Mouse (Mus musculus) midbrain, embryonic 11.5 days (tissue): Measurements from ENCODE around the gene Igf2bp2. TPM values are rescaled to one million over a fixed set of nuclear protein-coding genes. Genes with fewer than 3 reads are reported as not detected.

Source experiments
- ATAC-seq: fragments of 200-750 bp; cut with Nextera tagmentation; 2 replicates; pipeline ENCODE4 v1.8.0; 2017; ENCODE audit warnings: moderate TSS enrichment, moderate library complexity; ENCODE audit not compliant: low FRiP score
- DNase-seq: peaks from one replicate; pipeline ENCODE4 v3.0.0; 2015; ENCODE audit warnings: low spot score; ENCODE audit errors: missing footprints
- H3K27ac ChIP-seq: fragments of 300-500 bp; sonication (generic); 2 replicates; pipeline ENCODE4 v1.5.1; 2014; ENCODE audit warnings: low read depth, low read length
- H3K27me3 ChIP-seq: fragments of 300-500 bp; sonication (generic); 2 replicates; pipeline ENCODE4 v1.6.1; 2014; ENCODE audit warnings: mild to moderate bottlenecking, low read length, moderate library complexity, mixed read lengths; ENCODE audit not compliant: control insufficient read depth, insufficient read depth
- H3K36me3 ChIP-seq: fragments of 300-500 bp; sonication (generic); 2 replicates; pipeline ENCODE4 v1.6.1; 2014; ENCODE audit warnings: mild to moderate bottlenecking, low read length, moderate library complexity, mixed read lengths; ENCODE audit not compliant: control insufficient read depth, insufficient read depth
- H3K4me1 ChIP-seq: fragments of 300-500 bp; sonication (generic); 2 replicates; pipeline ENCODE4 v1.6.1; 2014; ENCODE audit warnings: low read length; ENCODE audit not compliant: control insufficient read depth, insufficient read depth
- H3K4me2 ChIP-seq: fragments of 300-500 bp; sonication (generic); 2 replicates; pipeline ENCODE4 v1.6.1; 2014; ENCODE audit warnings: mild to moderate bottlenecking, moderate library complexity
- H3K4me3 ChIP-seq: fragments of 300-500 bp; sonication (generic); 2 replicates; pipeline ENCODE4 v1.5.1; 2014; ENCODE audit warnings: low read depth, low read length
- H3K9ac ChIP-seq: fragments of 300-500 bp; sonication (generic); 2 replicates; pipeline ENCODE4 v1.6.1; 2014; ENCODE audit warnings: low read length
- H3K9me3 ChIP-seq: fragments of 300-500 bp; sonication (generic); 2 replicates; pipeline ENCODE4 v1.6.1; 2016; ENCODE audit warnings: low read length; ENCODE audit not compliant: control insufficient read depth
- WGBS: fragments of 180-500 bp; shearing (Covaris S2); extraction: QIAGEN DNeasy Blood & Tissue Kit; methylation state at CpG from one replicate; pipeline ENCODE4 v1.1.7; 2014; 5-methylcytosine and 5-hydroxymethylcytosine counted together
- polyA plus RNA-seq: library from polyadenylated mRNA; unstranded; fragments of >200 nt; fragmentation: Nextera tagmentation; extraction: Ambion mirVana; gene quantifications from 2 replicates; pipeline ENCODE4 v1.2.1, GENCODE M21; 2014

Igf2bp2 gene
- polyA plus RNA-seq, 1 experiment from 2014 or later: 108 TPM

GRCm38 (mm10) chr16:22136198-22136597 lies 26.9 kb downstream of the Igf2bp2 start:
- ATAC-seq (peak; percentile 57), DNase-seq (no peak)
- H3K9me3 ChIP-seq: no peaks in the 10 kb centered on the region
- H3K27me3 ChIP-seq: no peaks in the 10 kb centered on the region
- H3K4me2 ChIP-seq: no peak overlapping the region
- 66% methylated on average over 5 of the region's 5 CpGs for WGBS
- H3K27ac ChIP-seq: no peak overlapping the region
- peaks cover 7% of the 10 kb centered on the region for H3K4me1 ChIP-seq
- no peak overlapping the region for H3K4me3 ChIP-seq
- no peak overlapping the region for H3K9ac ChIP-seq
- no peaks in the 10 kb centered on the region for H3K36me3 ChIP-seq

- no peaks in the 10 kb centered on the region for H3K27me3 ChIP-seq
- no peaks in the 10 kb centered on the region for H3K36me3 ChIP-seq
- H3K4me2 ChIP-seq: no peak overlapping the region
- no peak overlapping the region for H3K4me3 ChIP-seq
- no peak overlapping the region for H3K9ac ChIP-seq
- H3K9me3 ChIP-seq: no peaks in the 10 kb centered on the region
- WGBS: 87% methylated on average over 6 of the region's 6 CpGs
- H3K4me1 ChIP-seq: peaks cover 2% of the 10 kb centered on the region
- H3K27ac ChIP-seq: no peak overlapping the region
- DNase-seq (no peak), ATAC-seq (no peak)
Observed at GRCm38 (mm10) chr16:22131321-22131720, 31.8 kb downstream of the Igf2bp2 start.

- Histone ChIP-seq H3K4me2 (no peak overlapping the region), H3K9ac (no peak overlapping the region), H3K27ac (no peak overlapping the region), H3K9me3 (no peaks in the 10 kb centered on the region), H3K36me3 (no peaks in the 10 kb centered on the region), H3K27me3 (no peaks in the 10 kb centered on the region), H3K4me1 (no peaks in the 10 kb centered on the region), H3K4me3 (no peak overlapping the region)
- ATAC-seq (no peak), DNase-seq (no peak)
- 94% methylated on average over 7 of the region's 7 CpGs for WGBS
Observed at GRCm38 (mm10) chr16:22129511-22129910, 33.6 kb downstream of the Igf2bp2 start.

GRCm38 (mm10) chr16:22128595-22128994 lies 34.5 kb downstream of the Igf2bp2 start:
- ATAC-seq: no peak
- H3K4me3 ChIP-seq: no peak overlapping the region
- no peak overlapping the region for H3K4me2 ChIP-seq
- no peak overlapping the region for H3K27ac ChIP-seq
- H3K9me3 ChIP-seq: no peaks in the 10 kb centered on the region
- H3K36me3 ChIP-seq: no peaks in the 10 kb centered on the region
- no peaks in the 10 kb centered on the region for H3K4me1 ChIP-seq
- 85% methylated on average over 2 of the region's 2 CpGs for WGBS
- DNase-seq: no peak
- H3K27me3 ChIP-seq: no peaks in the 10 kb centered on the region
- no peak overlapping the region for H3K9ac ChIP-seq

- WGBS: over 99% methylated on average over 5 of the region's 5 CpGs
- no peak overlapping the region for H3K27ac ChIP-seq
Observed at GRCm38 (mm10) chr16:22127806-22128205, 35.3 kb downstream of the Igf2bp2 start.

GRCm38 (mm10) chr16:22126936-22127335 lies 36.2 kb downstream of the Igf2bp2 start:
- DNase-seq: no peak
- no peak overlapping the region for H3K4me3 ChIP-seq
- WGBS: 89% methylated on average over 4 of the region's 4 CpGs
- H3K27ac ChIP-seq: no peak overlapping the region
- no peaks in the 10 kb centered on the region for H3K4me1 ChIP-seq
- H3K27me3 ChIP-seq: no peaks in the 10 kb centered on the region
- H3K36me3 ChIP-seq: no peaks in the 10 kb centered on the region
- no peak overlapping the region for H3K9ac ChIP-seq
- no peak overlapping the region for H3K4me2 ChIP-seq
- no peaks in the 10 kb centered on the region for H3K9me3 ChIP-seq
- ATAC-seq: no peak

More at GRCm38 (mm10) chr16:22127806-22128205, 35.3 kb downstream of the Igf2bp2 start:
- DNase-seq (no peak), ATAC-seq (no peak)
- H3K9ac ChIP-seq: no peak overlapping the region
- no peaks in the 10 kb centered on the region for H3K27me3 ChIP-seq
- H3K9me3 ChIP-seq: no peaks in the 10 kb centered on the region
- no peaks in the 10 kb centered on the region for H3K4me1 ChIP-seq
- no peak overlapping the region for H3K4me3 ChIP-seq
- H3K36me3 ChIP-seq: no peaks in the 10 kb centered on the region
- H3K4me2 ChIP-seq: no peak overlapping the region

- ATAC-seq (no peak), DNase-seq (no peak)
- H3K4me3 ChIP-seq: no peak overlapping the region
- H3K4me2 ChIP-seq: no peak overlapping the region
- no peaks in the 10 kb centered on the region for H3K36me3 ChIP-seq
- no peaks in the 10 kb centered on the region for H3K9me3 ChIP-seq
- H3K27me3 ChIP-seq: no peaks in the 10 kb centered on the region
- WGBS: 84% methylated on average over 7 of the region's 7 CpGs
- H3K4me1 ChIP-seq: no peaks in the 10 kb centered on the region
- no peak overlapping the region for H3K9ac ChIP-seq
- no peak overlapping the region for H3K27ac ChIP-seq
Observed at GRCm38 (mm10) chr16:22124325-22124918, 38.7 kb downstream of the Igf2bp2 start.

GRCm38 (mm10) chr16:22123658-22124057 lies 39.4 kb downstream of the Igf2bp2 start:
- no peaks in the 10 kb centered on the region for H3K27me3 ChIP-seq
- no peak overlapping the region for H3K27ac ChIP-seq
- H3K4me3 ChIP-seq: no peak overlapping the region
- WGBS: 36% methylated on average over 5 of the region's 5 CpGs
- H3K9me3 ChIP-seq: no peaks in the 10 kb centered on the region
- DNase-seq (peak; percentile 94), ATAC-seq (no peak)
- H3K9ac ChIP-seq: no peak overlapping the region
- no peaks in the 10 kb centered on the region for H3K4me1 ChIP-seq
- H3K4me2 ChIP-seq: no peak overlapping the region
- H3K36me3 ChIP-seq: 0 out of 2 replicates have a peak, but pooled peaks cover 2% of the 10 kb centered on the region

GRCm38 (mm10) chr16:22121109-22121508 lies 42.0 kb downstream of the Igf2bp2 start:
- Histone ChIP-seq H3K4me1 (no peaks in the 10 kb centered on the region), H3K36me3 (0 out of 2 replicates have a peak, but pooled peaks cover 2% of the 10 kb centered on the region), H3K4me3 (no peak overlapping the region), H3K9me3 (no peaks in the 10 kb centered on the region), H3K9ac (no peak overlapping the region), H3K4me2 (no peak overlapping the region), H3K27ac (no peak overlapping the region), H3K27me3 (no peaks in the 10 kb centered on the region)
- WGBS: 94% methylated on average over 8 of the region's 8 CpGs
- DNase-seq (no peak), ATAC-seq (no peak)
